9 mouse cellular contexts compared by ENCODE assay signal in the genomic region with DNA sequence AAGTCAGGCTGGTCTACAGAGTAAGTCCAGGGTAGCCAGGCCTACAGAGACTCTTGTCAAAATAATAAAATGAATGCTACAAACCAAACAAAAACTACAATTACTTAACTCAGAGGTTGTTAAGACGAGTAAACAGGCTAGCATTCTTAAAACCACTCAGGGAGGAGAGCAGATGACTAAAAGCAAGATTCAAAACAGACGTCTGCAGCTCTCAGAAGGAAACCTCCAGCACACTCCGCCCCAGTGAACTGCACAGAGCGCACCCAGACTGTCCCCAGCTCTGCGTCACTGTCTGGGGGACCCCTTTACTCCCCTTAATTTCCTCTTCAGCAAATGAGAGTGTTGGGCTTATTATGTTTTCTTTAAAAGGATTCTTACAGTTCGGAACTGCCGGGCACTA. TPM values are rescaled to one million over a fixed set of nuclear protein-coding genes. Genes with fewer than 3 reads are reported as not detected.
A peak's percentile ranks its signal among the peaks of the same experiment; 100 is the strongest.
DNase-seq lines count a peak whose midpoint lies in the region; ATAC-seq lines count a peak whose summit lies in the region.
"Had no signal": no experiment of that assay in that cellular context is flagged by ENCODE, and none has a peak within 500 bp of the region (broad histone marks: within the 10 kb centered on the region; RNA-seq: fewer than 3 reads in every experiment).

No protein-coding gene starts in this region.

- H3K9me3 ChIP-seq in heart, embryonic 14.5 days (ENCODE audit: control insufficient read depth, low read length), result no peaks in the 10 kb centered on the region
- H3K9me3 ChIP-seq in forebrain, embryonic 15.5 days, result no peaks in the 10 kb centered on the region
- H3K9me3 ChIP-seq in midbrain, embryonic 10.5 days (replicated peaks), result no peaks in the 10 kb centered on the region
- H3K9me3 ChIP-seq: liver, embryonic 15.5 days had no signal

- H3K4me2 ChIP-seq in heart, embryonic 14.5 days (ENCODE audit: low read length), result peak overlapping the region; percentile 76
- H3K4me2 ChIP-seq in forebrain, embryonic 15.5 days (replicated peaks), result no peak overlapping the region; the same call in 1 of the 2 replicates

- H3K4me1 ChIP-seq in heart, embryonic 14.5 days (ENCODE audit: control insufficient read depth in 2 of 2, insufficient read depth in 2 of 2, low read length in 2 of 2), result peaks cover 13 to 38% of the 10 kb centered on the region in 2 experiments
- peaks cover 33% of the 10 kb centered on the region for H3K4me1 ChIP-seq in forebrain, embryonic 15.5 days
- peaks cover 60% of the 10 kb centered on the region for H3K4me1 ChIP-seq in midbrain, embryonic 10.5 days

- H3K9ac ChIP-seq in heart, embryonic 14.5 days (ENCODE audit: low read length), result peak overlapping the region; percentile 27; the same call in 1 of the 2 replicates
- H3K9ac ChIP-seq in forebrain, embryonic 15.5 days (replicated peaks), result no peak overlapping the region
- H3K9ac ChIP-seq: liver, embryonic 15.5 days had no signal

- H3K27ac ChIP-seq in heart, embryonic 14.5 days (replicated peaks in 1 of 2; ENCODE audit: control insufficient read depth in 1 of 2, insufficient read depth in 1 of 2, low read depth in 2 of 2, low read length in 2 of 2), result peak overlapping the region; percentile 64 to 93; a peak in 3 of 4 replicates
- no peak overlapping the region for H3K27ac ChIP-seq in forebrain, embryonic 15.5 days (replicated peaks)
- H3K27ac ChIP-seq in midbrain, embryonic 10.5 days (replicated peaks), result peak overlapping the region; percentile 35; the same call in 1 of the 2 replicates
- H3K27ac ChIP-seq: liver, embryonic 15.5 days had no signal

- WGBS in heart, embryonic 14.5 days, result 83% methylated on average over 7 of the region's 7 CpGs
- 84% methylated on average over 7 of the region's 7 CpGs for WGBS in forebrain, embryonic 15.5 days
- WGBS in midbrain, embryonic 10.5 days, result 91% methylated on average over 7 of the region's 7 CpGs

- H3K27me3 ChIP-seq in heart, embryonic 14.5 days (ENCODE audit: control insufficient read depth, insufficient read depth, low read length), result no peaks in the 10 kb centered on the region
- no peaks in the 10 kb centered on the region; the same call in 1 of the 2 replicates for H3K27me3 ChIP-seq in forebrain, embryonic 15.5 days
- peaks cover 26% of the 10 kb centered on the region for H3K27me3 ChIP-seq in midbrain, embryonic 10.5 days (ENCODE audit: low read depth, poor library complexity, severe bottlenecking)

- DNase-seq in heart, postnatal 10 days, result no peak
- peak; percentile 30 for DNase-seq in MN1 (ENCODE audit: low spot score)
- no peak for DNase-seq in midbrain, embryonic 10.5 days (ENCODE audit: low spot score)
- no peak for DNase-seq in frontal cortex, postnatal 36 days (ENCODE audit: low spot score in 2 of 2)
- no peak for DNase-seq in adrenal gland, adult 18-20 months (ENCODE audit: low spot score in 2 of 2)
- no peak for DNase-seq in ovary, postnatal 14 days (ENCODE audit: low spot score)

- peak overlapping the region in 1 of 2 experiments; percentile 99; a peak in 1 of 4 replicates for H3K4me3 ChIP-seq in heart, embryonic 14.5 days (ENCODE audit: control insufficient read depth in 1 of 2, insufficient read depth in 1 of 2, low read depth in 1 of 2, low read length in 2 of 2)
- H3K4me3 ChIP-seq in forebrain, embryonic 15.5 days, result 0 out of 2 replicates have a peak overlapping the region, but pooled peaks have one; percentile 85
- peak overlapping the region; percentile 99; the same call in 1 of the 2 replicates for H3K4me3 ChIP-seq in midbrain, embryonic 10.5 days
- H3K4me3 ChIP-seq: liver, embryonic 15.5 days had no signal

- H3K36me3 ChIP-seq in heart, embryonic 14.5 days (ENCODE audit: control insufficient read depth, insufficient read depth, low read length), result peaks cover 51% of the 10 kb centered on the region
- H3K36me3 ChIP-seq in forebrain, embryonic 15.5 days, result peaks cover 35% of the 10 kb centered on the region
- peaks cover 47% of the 10 kb centered on the region for H3K36me3 ChIP-seq in midbrain, embryonic 10.5 days

- no peak for ATAC-seq in heart, embryonic 14.5 days (ENCODE audit: insufficient number of reproducible peaks, insufficient read depth, low FRiP score, low read depth)
- ATAC-seq in forebrain, embryonic 15.5 days (replicated peaks), result no peak

- intact Hi-C loops in heart, postnatal 10 days (cut with DNase I), result loop anchor here (10.0 kb wide), 1 partner anchor 153 kb away; the partner anchor contains the start of gene Ppp2r5d

RNA-seq across cellular contexts. Expression of gene Srf, which starts 3.8 kb away (rescaled TPM):
- polyA plus RNA-seq in heart, embryonic 14.5 days (2014; fragmentation: Nextera tagmentation; extraction: Ambion mirVana), result 15.6 and 17.8 TPM in 2 replicates
- total RNA-seq in heart, postnatal 10 days (2021), result 100 to 1,000 TPM; 129 to 134 TPM
- polyA plus RNA-seq in forebrain, embryonic 15.5 days (2015; fragmentation: Nextera tagmentation; extraction: Ambion mirVana), result 3.3 and 5.4 TPM in 2 replicates
- 5.0 and 6.5 TPM in 2 replicates for polyA plus RNA-seq in midbrain, embryonic 10.5 days (2016; fragmentation: Nextera tagmentation; extraction: Ambion mirVana)
- total RNA-seq in adrenal gland, adult 18-20 months (2021), result 10 to 100 TPM; 40.8 to 66.6 TPM

RNA-seq across cellular contexts. Expression of gene Cul9, which starts 6.0 kb away (rescaled TPM):
- polyA plus RNA-seq in heart, embryonic 14.5 days (2014; fragmentation: Nextera tagmentation; extraction: Ambion mirVana), result 4.6 and 5.1 TPM in 2 replicates
- 10 to 100 TPM; 13.8 to 18.8 TPM for total RNA-seq in heart, postnatal 10 days (2021)
- polyA plus RNA-seq in forebrain, embryonic 15.5 days (2015; fragmentation: Nextera tagmentation; extraction: Ambion mirVana), result 16.8 and 17.4 TPM in 2 replicates
- 4.4 and 6.3 TPM in 2 replicates for polyA plus RNA-seq in midbrain, embryonic 10.5 days (2016; fragmentation: Nextera tagmentation; extraction: Ambion mirVana)
- total RNA-seq in adrenal gland, adult 18-20 months (2021), result 10 to 100 TPM; 24.8 to 30.1 TPM

RNA-seq across cellular contexts. Expression of gene Dnph1, which starts 55.6 kb away (rescaled TPM):
- 25.8 and 26.4 TPM in 2 replicates for polyA plus RNA-seq in heart, embryonic 14.5 days (2014; fragmentation: Nextera tagmentation; extraction: Ambion mirVana)
- total RNA-seq in heart, postnatal 10 days (2021), result 1 to 10 TPM; 3.7 to 4.0 TPM
- polyA plus RNA-seq in forebrain, embryonic 15.5 days (2015; fragmentation: Nextera tagmentation; extraction: Ambion mirVana), result 32.1 and 33.3 TPM in 2 replicates
- 85.2 and 98.4 TPM in 2 replicates for polyA plus RNA-seq in midbrain, embryonic 10.5 days (2016; fragmentation: Nextera tagmentation; extraction: Ambion mirVana)
- total RNA-seq in adrenal gland, adult 18-20 months (2021), result 1 to 10 TPM; 3.2 to 6.0 TPM
